Mouse (Mus musculus) c-Kit-positive CD71-positive TER-119-negative erythroid progenitor cells, embryonic 14.5 days (primary cell): ENCODE measurements around the gene Tas1r1.
"Not testable (repeated sequence)": the region's sequence is repeated elsewhere in the genome, so short reads cannot be mapped to it uniquely, and the experiment has no call there.

Experiments
- DNase-seq: peaks from one replicate; pipeline ENCODE4 v3.0.0-alpha.2; 2013; ENCODE audit warnings: low read depth

The Tas1r1 gene

GRCm38 (mm10) chr4:152043171-152043570 is 4.8 kb upstream of the Tas1r1 start:
- DNase-seq = no peak

GRCm38 (mm10) chr4:152041924-152042641 is 3.7 kb upstream of the Tas1r1 start:
- no peak for DNase-seq

DNA sequence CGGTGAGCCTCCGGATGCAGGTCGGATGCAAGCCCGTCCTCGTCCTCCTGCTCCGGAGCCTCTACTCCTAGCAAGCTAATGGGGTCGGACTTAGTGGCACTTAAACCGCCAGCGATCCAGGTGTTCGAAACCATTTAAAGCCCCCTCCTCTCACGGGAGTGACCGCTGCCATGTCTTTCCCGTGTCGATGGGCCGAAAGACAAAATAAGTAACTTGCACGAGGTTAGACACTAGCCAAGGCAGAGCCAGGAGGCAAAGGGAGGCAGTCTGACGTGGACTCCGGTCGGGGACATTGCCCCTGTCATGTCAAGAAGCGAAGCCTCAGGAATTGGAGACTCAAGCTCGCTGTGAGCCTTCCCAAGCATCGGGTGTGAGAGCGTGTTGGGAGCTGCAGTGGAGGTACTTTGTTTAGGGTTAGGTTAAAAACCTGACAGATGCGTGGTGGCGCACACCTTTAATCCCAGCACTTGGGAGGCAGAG is 1.5 kb upstream of the Tas1r1 start:
- no peak for DNase-seq

- peak; percentile 81 for DNase-seq
Observed at GRCm38 (mm10) chr4:152038985-152039830, 840 bp upstream of the Tas1r1 start, which contains the start of gene Nol9. Nol9 (plus strand) TSS chr4:152039321.

DNA sequence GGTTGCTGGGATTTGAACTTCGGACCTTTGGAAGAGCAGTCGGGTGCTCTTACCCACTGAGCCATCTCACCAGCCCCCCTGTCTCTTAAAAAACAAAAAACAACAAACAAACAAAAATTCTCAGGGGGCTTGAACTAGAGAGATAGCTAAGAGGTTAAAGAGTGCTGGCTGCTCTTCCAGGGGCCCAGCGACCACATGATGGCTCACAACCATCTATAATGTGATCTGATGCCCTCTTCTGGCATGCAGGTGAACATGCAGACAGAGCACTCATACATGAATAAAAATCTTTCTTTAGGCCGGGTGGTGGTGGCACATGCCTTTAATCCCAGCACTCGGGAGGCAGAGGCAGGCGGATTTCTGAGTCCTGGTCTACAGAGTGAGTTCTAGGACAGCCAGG is 1.9 kb downstream of the Tas1r1 start:
- not testable (repeated sequence) for DNase-seq

- DNase-seq = no peak
Observed at GRCm38 (mm10) chr4:152032922-152033321, 5.4 kb downstream of the Tas1r1 start.

- DNase-seq = no peak
Observed at GRCm38 (mm10) chr4:152029997-152030396, 8.4 kb downstream of the Tas1r1 start.

- DNase-seq = no peak
Observed at GRCm38 (mm10) chr4:152029087-152029486, 9.3 kb downstream of the Tas1r1 start.

GRCm38 (mm10) chr4:152028456-152028855 is 9.9 kb downstream of the Tas1r1 start:
- DNase-seq = no peak

DNA sequence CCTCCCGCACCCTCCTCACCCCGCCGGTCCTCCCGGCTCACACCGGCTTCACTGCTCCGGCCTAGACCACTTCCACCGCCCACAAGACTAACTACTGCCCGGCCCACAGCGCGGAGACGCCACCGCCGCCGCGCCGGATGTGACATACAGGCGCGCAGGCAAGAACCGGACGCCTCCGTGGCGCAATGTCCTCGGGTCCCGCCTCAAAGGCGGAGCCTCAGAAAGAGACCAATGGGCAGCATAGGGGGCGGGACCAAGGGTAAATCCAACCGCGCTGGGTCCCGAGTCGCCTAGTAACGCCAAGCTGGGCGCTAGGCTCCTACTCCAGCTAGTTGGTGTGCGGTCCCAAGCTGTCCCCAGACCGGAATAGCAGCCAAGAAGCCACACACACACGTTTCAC is 10.8 kb downstream of the Tas1r1 start, which contains the start of gene Zbtb48:
Zbtb48 (minus strand) TSS at position 148 of the 400 bp plus-strand sequence.
- peak; percentile 98 for DNase-seq

- no peak for DNase-seq
Observed at GRCm38 (mm10) chr4:152026751-152027508, 11.4 kb downstream of the Tas1r1 start.

DNA sequence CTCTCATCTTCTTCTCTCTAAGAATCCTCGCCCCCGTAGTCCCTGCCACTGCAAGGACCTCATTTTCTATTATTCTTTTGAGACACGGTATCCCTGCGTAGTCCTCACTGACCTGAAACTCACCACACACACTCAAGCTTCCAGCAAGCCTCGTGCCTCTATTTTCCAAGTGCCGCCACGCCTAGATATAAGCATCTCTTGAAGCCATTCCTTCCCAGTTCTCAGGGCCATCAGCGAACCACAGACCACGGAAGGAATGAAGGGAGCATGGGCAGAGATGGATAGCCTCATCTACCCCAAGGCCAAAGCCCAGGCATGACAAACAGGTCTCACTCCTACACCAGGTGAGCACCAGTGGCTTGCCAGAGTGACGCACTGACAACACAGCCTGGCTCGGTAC is 13.8 kb downstream of the Tas1r1 start:
- no peak for DNase-seq

- DNase-seq = no peak
Observed at GRCm38 (mm10) chr4:152022506-152022905, 15.9 kb downstream of the Tas1r1 start.

DNA sequence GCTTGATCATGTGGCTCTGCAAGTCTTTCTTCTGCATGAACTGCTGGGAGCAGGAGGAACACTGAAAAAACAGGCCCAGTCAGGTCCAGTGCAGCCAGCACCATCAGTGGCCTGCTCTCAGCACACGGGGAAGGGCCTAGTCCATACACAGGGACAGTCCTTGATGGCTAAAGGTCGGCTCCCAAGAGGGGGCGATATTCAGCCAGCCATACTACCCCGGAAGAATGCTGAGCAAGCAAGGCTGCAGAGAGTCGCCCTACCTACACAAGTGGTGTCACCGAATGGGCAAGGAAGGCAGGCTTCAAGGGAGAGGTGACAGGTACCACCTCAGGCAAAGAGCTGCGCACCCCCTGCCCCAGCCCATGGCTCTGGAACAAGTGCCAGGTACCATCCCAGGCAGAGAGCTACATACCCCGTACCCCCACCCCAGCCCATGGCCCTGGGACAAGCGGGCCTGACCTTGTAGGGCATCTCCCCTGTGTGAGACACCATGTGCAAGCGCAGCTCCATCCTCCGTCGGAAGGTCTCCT is 16.7 kb downstream of the Tas1r1 start:
- no peak for DNase-seq

DNA sequence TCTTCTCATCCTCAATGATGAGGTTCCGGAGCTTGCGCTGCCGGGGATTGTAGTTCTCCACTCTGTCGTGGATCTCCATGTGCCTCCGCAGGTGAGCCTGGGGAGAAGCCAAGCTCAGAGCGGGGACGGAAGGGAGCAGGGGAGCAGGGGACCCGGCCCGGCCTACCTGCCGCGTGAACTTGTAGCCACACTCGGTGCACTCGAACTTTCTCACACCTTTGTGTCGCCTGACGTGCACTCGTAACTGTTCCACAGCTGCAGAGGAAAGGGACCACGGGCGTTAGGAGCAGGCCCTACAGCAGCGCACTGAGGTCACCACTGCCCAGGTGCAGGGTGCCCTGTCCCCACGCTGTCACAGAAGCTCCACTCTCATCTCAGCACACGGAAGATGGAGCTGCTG is 18.3 kb downstream of the Tas1r1 start:
- no peak for DNase-seq

DNA sequence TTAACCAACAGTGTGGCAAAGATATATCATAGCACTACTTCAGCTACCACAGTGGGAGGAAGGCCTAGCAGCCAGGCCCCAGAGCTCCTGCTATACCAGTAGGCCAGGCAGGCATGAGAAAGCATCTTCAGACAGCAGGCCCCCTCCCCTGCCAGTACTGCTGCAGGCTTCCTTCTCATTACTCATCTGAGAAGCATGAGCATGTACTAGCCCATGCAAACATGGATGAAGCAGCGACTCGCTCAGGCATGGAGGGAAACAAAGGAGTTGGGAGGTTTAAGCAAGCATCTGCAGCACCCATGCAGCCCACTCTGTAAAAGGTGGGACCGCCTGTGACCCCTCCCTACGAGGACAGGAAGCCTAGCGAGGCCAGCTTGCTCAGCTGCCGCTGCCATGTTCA is 19.3 kb downstream of the Tas1r1 start:
- DNase-seq = no peak

DNA sequence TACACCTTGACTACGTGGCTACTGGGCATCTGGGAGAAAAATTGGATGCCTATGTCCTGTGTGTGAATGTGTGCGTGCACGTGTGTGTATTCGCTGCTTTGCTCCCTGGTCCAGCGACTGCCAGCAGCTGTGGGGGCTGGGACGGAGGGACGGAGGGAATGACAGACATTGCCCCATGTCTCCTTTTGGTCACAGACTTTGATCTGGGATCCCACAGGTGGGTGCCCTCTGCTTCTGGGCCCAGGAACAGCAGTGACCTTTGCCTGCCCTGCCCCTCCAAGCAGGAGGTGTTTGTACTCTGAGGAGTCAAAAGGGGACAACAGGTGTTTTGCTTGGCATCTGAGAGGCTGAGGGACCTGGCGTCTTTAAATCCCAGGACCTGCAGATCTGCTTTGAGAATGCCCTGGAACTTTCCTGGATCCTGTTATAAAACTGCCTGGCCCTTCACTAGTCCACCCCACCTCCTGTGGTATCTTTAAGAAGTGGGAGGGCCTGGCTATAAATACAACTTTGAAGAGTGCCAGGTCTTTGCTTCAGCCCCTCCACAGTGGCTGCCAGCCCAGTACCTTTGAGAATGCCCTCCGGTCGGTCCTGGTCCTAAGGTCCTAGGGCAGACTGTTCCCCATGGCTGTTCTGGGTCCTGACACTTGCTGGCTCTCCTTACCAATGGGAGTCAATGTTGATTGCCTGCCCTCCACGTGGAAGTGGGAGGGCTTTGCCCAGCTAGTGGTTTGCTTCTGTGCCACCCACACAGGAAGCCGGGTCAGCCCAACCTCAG is 25.1 kb downstream of the Tas1r1 start:
- DNase-seq = no peak

GRCm38 (mm10) chr4:152012109-152012508 is 26.3 kb downstream of the Tas1r1 start:
- no peak for DNase-seq

GRCm38 (mm10) chr4:152011171-152011760 is 27.1 kb downstream of the Tas1r1 start:
- DNase-seq = no peak

DNA sequence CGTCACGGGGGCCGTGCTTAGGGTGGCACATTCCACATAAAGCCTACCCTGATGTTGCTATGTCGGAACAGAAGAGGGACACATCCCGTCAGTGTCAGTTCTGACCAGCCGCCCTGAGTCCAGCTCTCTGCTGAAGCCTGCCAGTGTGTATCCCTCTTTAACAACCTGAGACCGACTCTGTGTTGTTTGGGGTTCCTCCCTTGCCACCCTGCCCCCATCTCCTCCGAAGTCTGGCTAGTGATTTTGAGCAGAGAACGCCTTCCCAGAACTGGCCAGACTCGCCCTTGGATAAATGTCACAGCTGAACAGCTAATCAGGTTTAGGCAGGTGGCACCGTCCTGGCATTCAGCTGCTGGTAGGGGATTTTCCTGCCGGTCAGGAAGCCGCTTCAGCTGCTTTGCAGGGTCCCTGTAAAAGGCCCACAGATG is 27.6 kb downstream of the Tas1r1 start:
- peak; percentile 79 for DNase-seq
